Mouse (Mus musculus) heart, postnatal 4 days (tissue): ENCODE results near the gene Ugt2b35. TPM values are rescaled to one million over a fixed set of nuclear protein-coding genes. Genes with fewer than 3 reads are reported as not detected.
"Not testable (repeated sequence)": the region's sequence is repeated elsewhere in the genome, so short reads cannot be mapped to it uniquely, and the experiment has no call there.

Experiments
- DNase-seq: peaks from one replicate; pipeline ENCODE4 v3.0.0; 2021
- total RNA-seq, 2 experiments: library from RNA; stranded (reverse); gene quantifications; 2 replicates each; pipeline ENCODE4 v1.2.3; 2021

Gene Ugt2b35
- not detected for total RNA-seq

DNA sequence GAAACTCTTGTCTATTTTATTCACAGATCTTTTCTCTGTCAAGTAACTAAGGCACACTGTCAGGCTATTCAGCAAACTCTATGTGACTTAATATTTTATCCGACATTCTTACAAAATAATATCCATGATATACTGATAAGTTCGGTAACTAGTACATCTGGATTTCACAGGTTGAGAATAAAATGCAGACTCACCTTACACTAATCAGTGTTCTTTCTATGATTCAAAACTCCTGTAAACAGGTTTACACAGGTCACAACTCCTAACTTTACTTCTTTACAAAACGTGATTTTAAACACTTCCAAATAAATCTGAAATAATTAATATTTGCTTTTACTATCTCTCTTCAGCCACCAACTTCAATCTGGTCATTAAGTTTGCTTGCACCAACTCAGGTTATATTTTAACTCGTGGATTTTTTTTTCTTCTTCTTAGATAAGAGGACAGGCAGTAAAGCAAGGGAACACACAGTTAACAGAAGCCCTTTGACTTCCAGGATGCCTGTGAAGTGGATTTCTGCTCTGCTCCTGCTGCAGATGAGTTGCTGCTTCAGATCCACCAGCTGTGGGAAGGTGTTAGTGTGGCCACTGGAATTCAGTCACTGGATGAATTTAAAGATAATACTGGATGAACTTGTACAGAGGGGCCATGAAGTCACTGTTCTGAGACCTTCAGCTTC lies at the start of gene Ugt2b35:
Ugt2b35 (plus strand) TSS at position 466 of the 679 bp plus-strand sequence.
- DNase-seq = no peak

GRCm38 (mm10) chr5:86960504-86960903 lies 40.2 kb upstream of the Ugt2b35 start:
- DNase-seq = no peak

- no peak for DNase-seq
These were observed 38.9 kb upstream of the Ugt2b35 start for GRCm38 (mm10) chr5:86961587-86962358.

GRCm38 (mm10) chr5:86962849-86963248 lies 37.8 kb upstream of the Ugt2b35 start:
- not testable (repeated sequence) for DNase-seq

- DNase-seq = not testable (repeated sequence)
These were observed 33.4 kb upstream of the Ugt2b35 start for GRCm38 (mm10) chr5:86967271-86967670.

GRCm38 (mm10) chr5:87004735-87005134 lies 4.1 kb downstream of the Ugt2b35 start:
- no peak for DNase-seq

DNA sequence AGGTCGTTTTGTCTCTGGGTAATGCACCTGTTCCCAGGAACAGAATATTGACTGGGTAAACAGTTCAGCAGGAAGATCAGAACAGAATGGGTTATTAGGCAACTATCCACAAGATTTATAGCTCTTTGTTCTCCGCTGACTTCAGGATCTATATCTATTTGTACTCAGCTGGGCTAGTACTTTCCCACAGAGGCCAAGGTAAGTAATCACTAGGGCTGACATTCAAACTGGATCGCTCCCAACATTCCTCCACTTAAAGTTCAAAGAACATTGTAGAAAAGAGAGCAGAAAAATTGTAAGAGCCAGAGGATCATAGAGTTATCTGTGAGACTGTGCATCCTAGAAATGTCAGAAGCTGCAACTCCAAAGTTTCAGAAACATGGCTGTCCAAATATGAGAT lies 14.8 kb downstream of the Ugt2b35 start:
- no peak for DNase-seq

DNA sequence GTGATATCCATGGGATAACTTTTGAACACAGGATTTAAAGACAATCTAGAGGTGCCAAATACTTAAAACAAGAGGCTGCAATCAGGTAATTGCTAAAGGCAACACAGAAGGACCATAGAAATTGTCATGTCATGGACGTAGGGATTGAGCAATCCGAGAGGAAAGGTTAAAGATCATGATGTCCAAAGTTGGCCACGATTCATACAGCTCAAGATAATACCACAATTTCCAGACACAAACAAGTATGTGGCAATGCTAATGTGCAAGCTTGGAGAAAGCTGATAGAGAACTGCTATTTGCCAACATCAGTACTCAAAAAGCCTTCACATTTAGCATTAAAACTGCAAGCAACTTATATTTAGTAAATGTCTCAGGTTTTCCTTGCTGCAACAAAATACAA lies 26.7 kb downstream of the Ugt2b35 start:
- DNase-seq = no peak

DNA sequence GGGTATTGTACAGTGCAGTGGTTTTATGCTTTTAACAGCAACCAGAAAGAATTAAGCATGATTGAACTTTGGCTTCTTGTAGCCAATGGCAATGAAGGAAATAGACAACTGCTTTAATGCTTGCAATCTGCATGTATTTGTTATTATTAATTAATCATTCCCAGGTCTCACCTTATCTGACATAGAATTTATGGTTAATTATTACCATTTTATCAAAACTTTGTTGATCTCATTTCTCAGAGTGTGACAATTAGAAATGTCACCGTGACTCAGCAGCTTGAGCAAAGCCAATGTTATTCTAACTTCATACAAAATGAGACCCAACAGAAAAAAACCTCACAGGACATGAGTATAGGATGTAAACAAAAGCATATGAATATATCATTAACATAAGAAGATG lies 30.0 kb downstream of the Ugt2b35 start:
- no peak for DNase-seq

Other genes starting within 250 kb of the Ugt2b35 start
- gene Ythdc1, start 196.6 kb upstream of the Ugt2b35 start, total RNA-seq = 10 to 100 TPM; 43.3 to 45.7 TPM
- gene Ugt2b34, start 93.9 kb upstream of the Ugt2b35 start, total RNA-seq = not detected
- not detected for gene Ugt2b1, start 74.3 kb upstream of the Ugt2b35 start, total RNA-seq
- gene Ugt2b36, start 91.7 kb downstream of the Ugt2b35 start, total RNA-seq = not detected
- not detected for gene Ugt2b5, start 139.5 kb downstream of the Ugt2b35 start, total RNA-seq